Mouse (Mus musculus) cerebellum, adult 2 months (tissue): ENCODE results near the gene Zfp619.

Source experiments
- CTCF ChIP-seq: fragments of 200-500 bp; IDR thresholded peaks from 2 replicates; pipeline ENCODE4 v1.5.1; 2011; ENCODE audit warnings: low read depth, mild to moderate bottlenecking, control low read depth, low read length, moderate library complexity, borderline replicate concordance; ENCODE audit not compliant: insufficient read depth
- POLR2A ChIP-seq: fragments of 200-500 bp; IDR thresholded peaks from 2 replicates; pipeline ENCODE4 v1.6.1; 2011; ENCODE audit warnings: low read length, control low read depth, borderline replicate concordance; ENCODE audit not compliant: insufficient read depth

- TF ChIP-seq CTCF (no peak), POLR2A (no peak)
These were observed 35.4 kb downstream of the Zfp619 start for GRCm38 (mm10) chr7:39552993-39553392.
